ENCODE assay signal across 8 mouse cellular contexts in the genomic region with DNA sequence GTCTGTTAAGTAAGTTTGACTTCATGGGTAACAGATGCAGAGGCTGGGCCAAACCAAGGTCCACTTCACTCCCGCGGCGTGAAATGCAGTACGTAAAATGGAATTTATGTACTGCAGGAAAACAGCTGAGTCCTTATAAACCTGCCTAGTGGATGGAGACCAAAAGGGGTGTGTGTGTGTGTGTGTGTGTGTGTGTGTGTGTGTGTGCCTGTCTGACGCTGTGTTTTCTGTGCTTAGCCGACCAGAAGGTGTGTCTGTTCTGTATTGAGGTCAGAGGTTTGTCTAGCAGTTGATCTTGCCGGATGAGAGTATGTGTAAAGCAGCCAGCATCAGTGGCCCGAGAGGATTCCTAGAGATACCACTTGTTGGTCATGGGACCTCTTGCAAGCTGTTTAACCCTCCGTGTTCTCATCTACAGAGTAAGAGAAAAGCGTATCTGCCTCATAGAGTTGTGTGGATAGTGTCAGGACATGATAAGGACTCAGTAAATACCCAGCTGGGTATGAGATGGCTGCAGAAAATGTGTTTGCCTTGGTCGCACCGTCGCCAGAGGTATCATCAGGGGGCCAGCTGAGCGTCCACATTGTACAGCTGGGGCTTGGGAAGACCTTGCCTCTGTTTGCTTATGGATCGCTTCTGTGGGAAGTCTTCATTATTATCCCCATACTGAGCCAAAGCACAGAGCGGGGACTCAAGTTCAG. TPM values are rescaled to one million over a fixed set of nuclear protein-coding genes. Genes with fewer than 3 reads are reported as not detected.
DNase-seq lines count a peak whose midpoint lies in the region; ATAC-seq lines count a peak whose summit lies in the region.

No protein-coding gene starts in this region.

- no peaks in the 10 kb centered on the region; the same call in 1 of the 2 replicates for H3K36me3 ChIP-seq in heart, embryonic 13.5 days
- peaks cover 9% of the 10 kb centered on the region for H3K36me3 ChIP-seq in liver, embryonic 13.5 days

- peak overlapping the region; percentile 79 for H3K4me2 ChIP-seq in heart, embryonic 13.5 days
- peak overlapping the region; percentile 95 for H3K4me2 ChIP-seq in liver, embryonic 13.5 days

- H3K4me3 ChIP-seq in brown adipose tissue, adult 24 weeks (ENCODE audit: insufficient read depth, low read depth, low read length): peak overlapping the region; percentile 71
- H3K4me3 ChIP-seq in heart, embryonic 13.5 days: peak overlapping the region; percentile 89
- peak overlapping the region; percentile 89 for H3K4me3 ChIP-seq in liver, embryonic 13.5 days (replicated peaks)

- H3K27me3 ChIP-seq in heart, embryonic 13.5 days (replicated peaks): 0 out of 2 replicates have a peak, but pooled peaks cover 4% of the 10 kb centered on the region
- H3K27me3 ChIP-seq in liver, embryonic 13.5 days: no peaks in the 10 kb centered on the region

- peak overlapping the region; percentile 25 for H3K27ac ChIP-seq in brown adipose tissue, adult 24 weeks (replicated peaks; ENCODE audit: low read depth, low read length)
- peak overlapping the region; percentile 81 for H3K27ac ChIP-seq in heart, embryonic 13.5 days (replicated peaks)
- H3K27ac ChIP-seq in liver, embryonic 13.5 days: peak overlapping the region; percentile 96

- no peaks in the 10 kb centered on the region for H3K9me3 ChIP-seq in heart, embryonic 13.5 days
- H3K9me3 ChIP-seq in liver, embryonic 13.5 days (replicated peaks): no peaks in the 10 kb centered on the region

- 23% methylated on average over 16 of the region's 16 CpGs for WGBS in heart, embryonic 13.5 days
- 20% methylated on average over 16 of the region's 16 CpGs for whole genome bisulfite sequencing in liver, embryonic 13.5 days (ENCODE audit: insufficient replicate concordance)

- peak; percentile 17 to 45 for DNase-seq in kidney, postnatal 4 days
- no peak for DNase-seq in kidney, adult 9 months
- peak; percentile 29 for DNase-seq in liver, embryonic 13.5 days
- no peak for DNase-seq in right cerebral cortex, postnatal 4 days
- DNase-seq in left cerebral cortex, adult 18-20 months (ENCODE audit: low spot score in 2 of 2): no peak
- no peak for DNase-seq in urinary bladder, postnatal 10 days (ENCODE audit: low spot score)

- H3K4me1 ChIP-seq in brown adipose tissue, adult 24 weeks (ENCODE audit: control insufficient read depth, insufficient read depth, insufficient read length, low read length): peaks cover 30% of the 10 kb centered on the region
- peaks cover 66% of the 10 kb centered on the region for H3K4me1 ChIP-seq in heart, embryonic 13.5 days
- H3K4me1 ChIP-seq in liver, embryonic 13.5 days (replicated peaks): peaks cover 95% of the 10 kb centered on the region

- no peak for ATAC-seq in heart, embryonic 13.5 days (ENCODE audit: extremely low read depth, insufficient number of reproducible peaks, low FRiP score, low TSS enrichment)
- ATAC-seq in liver, embryonic 13.5 days (ENCODE audit: low read depth): peak; percentile 46

- peak overlapping the region; percentile 95 for H3K9ac ChIP-seq in heart, embryonic 13.5 days
- peak overlapping the region; percentile 96 for H3K9ac ChIP-seq in liver, embryonic 13.5 days

RNA-seq across cellular contexts. Expression of gene Sept8, which starts 2.2 kb away (rescaled TPM):
- 9.9 and 13.3 TPM in 2 replicates for polyA plus RNA-seq in brown adipose tissue, adult 24 weeks (2012; ENCODE audit: insufficient read depth, insufficient read length, missing spikeins)
- 18.0 and 18.3 TPM in 2 replicates for polyA plus RNA-seq in heart, embryonic 13.5 days (2015; fragmentation: Nextera tagmentation; extraction: Ambion mirVana)
- 21.9 and 26.6 TPM in 2 replicates for polyA plus RNA-seq in liver, embryonic 13.5 days (2015; fragmentation: Nextera tagmentation; extraction: Ambion mirVana)
- 100 to 1,000 TPM; 288 to 309 TPM for total RNA-seq in left cerebral cortex, adult 18-20 months (2021)

RNA-seq across cellular contexts. Expression of gene Sowaha, which starts 41.2 kb away (rescaled TPM):
- not detected in 2 replicates for polyA plus RNA-seq in brown adipose tissue, adult 24 weeks (2012; ENCODE audit: insufficient read depth, insufficient read length, missing spikeins)
- polyA plus RNA-seq in heart, embryonic 13.5 days (2015; fragmentation: Nextera tagmentation; extraction: Ambion mirVana): 0.27 and 0.47 TPM in 2 replicates
- 11.0 and 13.2 TPM in 2 replicates for polyA plus RNA-seq in liver, embryonic 13.5 days (2015; fragmentation: Nextera tagmentation; extraction: Ambion mirVana)
- total RNA-seq in left cerebral cortex, adult 18-20 months (2021): 10 to 100 TPM; 61.7 to 78.5 TPM

RNA-seq across cellular contexts. Expression of gene Gm9945, which starts 41.3 kb away (rescaled TPM):
- not detected in 2 replicates for polyA plus RNA-seq in brown adipose tissue, adult 24 weeks (2012; ENCODE audit: insufficient read depth, insufficient read length, missing spikeins)
- not detected in 2 replicates for polyA plus RNA-seq in heart, embryonic 13.5 days (2015; fragmentation: Nextera tagmentation; extraction: Ambion mirVana)
- 0.53 and 0.59 TPM in 2 replicates for polyA plus RNA-seq in liver, embryonic 13.5 days (2015; fragmentation: Nextera tagmentation; extraction: Ambion mirVana)
- 1 to 10 TPM; 2.0 to 2.1 TPM for total RNA-seq in left cerebral cortex, adult 18-20 months (2021)

RNA-seq across cellular contexts. Expression of gene Kif3a, which starts 45.9 kb away (rescaled TPM):
- polyA plus RNA-seq in brown adipose tissue, adult 24 weeks (2012; ENCODE audit: insufficient read depth, insufficient read length, missing spikeins): 11.8 and 12.2 TPM in 2 replicates
- 37.3 and 41.5 TPM in 2 replicates for polyA plus RNA-seq in heart, embryonic 13.5 days (2015; fragmentation: Nextera tagmentation; extraction: Ambion mirVana)
- 13.3 and 13.8 TPM in 2 replicates for polyA plus RNA-seq in liver, embryonic 13.5 days (2015; fragmentation: Nextera tagmentation; extraction: Ambion mirVana)
- total RNA-seq in left cerebral cortex, adult 18-20 months (2021): 100 to 1,000 TPM; 118 to 119 TPM

RNA-seq across cellular contexts. Expression of gene Gm9837, which starts 51.0 kb away (rescaled TPM):
- not detected in 2 replicates for polyA plus RNA-seq in brown adipose tissue, adult 24 weeks (2012; ENCODE audit: insufficient read depth, insufficient read length, missing spikeins)
- polyA plus RNA-seq in heart, embryonic 13.5 days (2015; fragmentation: Nextera tagmentation; extraction: Ambion mirVana): not detected in 2 replicates
- polyA plus RNA-seq in liver, embryonic 13.5 days (2015; fragmentation: Nextera tagmentation; extraction: Ambion mirVana): not detected in 2 replicates
- total RNA-seq in left cerebral cortex, adult 18-20 months (2021): not detected

Comparison
In these comparisons a context has a peak if more than half of its experiments do, and no peak if none do; other contexts are left out.
1. DNase-seq: peak in kidney, postnatal 4 days (2 of 2) and liver, embryonic 13.5 days (single experiment); none in kidney, adult 9 months (single experiment), right cerebral cortex, postnatal 4 days (single experiment), left cerebral cortex, adult 18-20 months (0 of 2) and urinary bladder, postnatal 10 days (single experiment).
2. H3K27ac ChIP-seq: peak in every context shown above with its lines; median percentile 96 in liver, embryonic 13.5 days; 81 in heart, embryonic 13.5 days; 25 in brown adipose tissue, adult 24 weeks.
3. Peak in every context shown above with its lines, with median percentiles within 50 percentile points of each other: H3K4me3 ChIP-seq.